Comparison of ENCODE assay signal across 1 mouse cellular context in the genomic region with DNA sequence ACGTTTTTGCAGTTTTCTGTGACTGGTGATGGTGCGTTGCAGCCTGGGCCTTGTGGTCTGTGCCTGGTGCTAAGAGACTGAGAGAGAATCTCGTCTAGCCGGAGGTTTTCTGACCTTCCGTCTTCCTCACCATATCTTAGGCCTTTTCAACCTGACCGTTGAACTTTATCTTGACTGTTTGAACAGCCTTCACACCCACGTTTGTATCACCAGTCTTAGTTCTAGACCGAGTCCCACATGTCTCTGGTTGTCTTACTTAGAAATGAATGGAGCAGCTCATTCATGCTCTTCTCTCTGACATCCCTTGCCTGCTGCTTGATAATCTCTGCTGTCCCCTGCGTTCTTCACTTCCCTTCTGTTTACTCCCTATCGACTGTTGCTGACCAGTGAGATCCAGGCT.
A peak's percentile ranks its signal among the peaks of the same experiment; 100 is the strongest.
TF ChIP-seq lines count a peak whose summit lies in the region.

No protein-coding gene starts in this region.

TF ChIP-seq in MEL, 35 proteins besides CTCF, POLR2A, EP300 and RAD21 (continued from another document):
- peak; percentile 95 for TF ChIP-seq MYB (IDR thresholded peaks at IDR 0.05; ENCODE audit: low read depth, low read length)
- no peak for TF ChIP-seq ZNF384 (IDR thresholded peaks at IDR 0.05; ENCODE audit: low read depth, low read length)
- TF ChIP-seq ZKSCAN1 (IDR thresholded peaks at IDR 0.05; ENCODE audit: low read depth, low read length): no peak
- no peak for TF ChIP-seq USF1 (IDR thresholded peaks at IDR 0.05; ENCODE audit: low read depth, low read length)
- peak; percentile 67 for TF ChIP-seq GATA1 (IDR thresholded peaks at IDR 0.05; ENCODE audit: low read depth, low read length)
- TF ChIP-seq GABPA (IDR thresholded peaks at IDR 0.05; ENCODE audit: low read depth, low read length): no peak
- no peak for TF ChIP-seq ZMIZ1 (IDR thresholded peaks at IDR 0.05; ENCODE audit: low read depth, low read length)
- no peak for TF ChIP-seq POLR2AphosphoS2 (IDR thresholded peaks at IDR 0.05; ENCODE audit: low read length)
- TF ChIP-seq NRF1 (IDR thresholded peaks at IDR 0.05; ENCODE audit: insufficient read depth, low read depth, low read length, poor library complexity, severe bottlenecking): no peak
- no peak for TF ChIP-seq POLR2AphosphoS5 (IDR thresholded peaks at IDR 0.05; ENCODE audit: borderline replicate concordance, low read depth, low read length)
- no peak for TF ChIP-seq CHD2 (IDR thresholded peaks at IDR 0.05; ENCODE audit: low read length)
- no peak for TF ChIP-seq MAFK (IDR thresholded peaks at IDR 0.05; ENCODE audit: borderline replicate concordance, low read depth, low read length)
- no peak for TF ChIP-seq KAT2A (conservative IDR thresholded peaks at IDR 0.05; ENCODE audit: low read depth, low read length)
- 0 out of 2 replicates have a peak, but pooled peaks have one; percentile 19 for TF ChIP-seq RCOR1 (IDR thresholded peaks at IDR 0.05; ENCODE audit: low read depth, low read length)
- TF ChIP-seq HCFC1 (IDR thresholded peaks at IDR 0.05; ENCODE audit: low read depth, low read length): no peak
- no peak for TF ChIP-seq UBTF (IDR thresholded peaks at IDR 0.05; ENCODE audit: borderline replicate concordance, insufficient read depth, low read depth, low read length)
- TF ChIP-seq MAZ (IDR thresholded peaks at IDR 0.05; ENCODE audit: low read depth, low read length): no peak
- no peak for TF ChIP-seq E2F4 (IDR thresholded peaks at IDR 0.05; ENCODE audit: borderline replicate concordance, low read depth, low read length)
- TF ChIP-seq MEF2A (IDR thresholded peaks at IDR 0.05; ENCODE audit: extremely low read depth, insufficient replicate concordance, low read depth, low read length, poor library complexity, severe bottlenecking): no peak
